Mouse (Mus musculus) neural tube, embryonic 12.5 days (tissue): ENCODE data around the gene Bst1. TPM values are rescaled to one million over a fixed set of nuclear protein-coding genes. Genes with fewer than 3 reads are reported as not detected.

Experiments
- ATAC-seq: fragments of 200-750 bp; cut with Nextera tagmentation; 2 replicates; pipeline ENCODE4 v1.8.0; 2017; ENCODE audit warnings: low read depth, mild to moderate bottlenecking, moderate TSS enrichment, moderate library complexity; ENCODE audit not compliant: low FRiP score
- H3K27ac ChIP-seq: fragments of 300-500 bp; sonication (generic); 2 replicates; pipeline ENCODE4 v1.5.1; 2016
- H3K27me3 ChIP-seq: fragments of 300-500 bp; sonication (generic); replicated peaks from 2 replicates; pipeline ENCODE4 v1.6.1; 2016; ENCODE audit warnings: mild to moderate bottlenecking
- H3K36me3 ChIP-seq: fragments of 300-500 bp; sonication (generic); 2 replicates; pipeline ENCODE4 v1.6.1; 2016; ENCODE audit warnings: mild to moderate bottlenecking
- H3K4me1 ChIP-seq: fragments of 300-500 bp; sonication (generic); 2 replicates; pipeline ENCODE4 v1.6.1; 2016
- H3K4me2 ChIP-seq: fragments of 300-500 bp; sonication (generic); replicated peaks from 2 replicates; pipeline ENCODE4 v1.6.1; 2016; ENCODE audit warnings: mild to moderate bottlenecking
- H3K4me3 ChIP-seq: fragments of 300-500 bp; sonication (generic); 2 replicates; pipeline ENCODE4 v1.5.1; 2016
- H3K9ac ChIP-seq: fragments of 300-500 bp; sonication (generic); 2 replicates; pipeline ENCODE4 v1.6.1; 2016; ENCODE audit warnings: mild to moderate bottlenecking
- H3K9me3 ChIP-seq: fragments of 300-500 bp; sonication (generic); 2 replicates; pipeline ENCODE4 v1.6.1; 2016; ENCODE audit warnings: mild to moderate bottlenecking
- WGBS: fragments of 180-500 bp; shearing (Covaris S2); methylation state at CpG from one replicate; pipeline ENCODE4 v1.1.7; 2016; 5-methylcytosine and 5-hydroxymethylcytosine counted together
- polyA plus RNA-seq: library from polyadenylated mRNA; unstranded; fragments of >200 nt; fragmentation: Nextera tagmentation; extraction: Ambion mirVana; gene quantifications from 2 replicates; pipeline ENCODE4 v1.2.1, GENCODE M21; 2016

The Bst1 gene
- polyA plus RNA-seq, 1 experiment from 2014 or later = not detected

GRCm38 (mm10) chr5:43820785-43821184 is 2.1 kb downstream of the Bst1 start:
- H3K9ac ChIP-seq = no peak overlapping the region
- no peaks in the 10 kb centered on the region for H3K9me3 ChIP-seq
- H3K4me3 ChIP-seq = no peak overlapping the region
- 92% methylated on average over 11 of the region's 11 CpGs for WGBS
- H3K36me3 ChIP-seq = no peaks in the 10 kb centered on the region
- no peak overlapping the region for H3K4me2 ChIP-seq
- H3K27me3 ChIP-seq = no peaks in the 10 kb centered on the region
- no peak for ATAC-seq
- no peak overlapping the region for H3K27ac ChIP-seq
- no peaks in the 10 kb centered on the region for H3K4me1 ChIP-seq

GRCm38 (mm10) chr5:43821538-43821937 is 2.9 kb downstream of the Bst1 start, which contains the start of gene Fbxl5:
Gene Fbxl5 (minus strand): TSS chr5:43821638.
- Histone ChIP-seq H3K27ac (no peak within 1 kb of the TSS), H3K36me3 (no peaks in the 10 kb centered on the region), H3K4me3 (no peak within 1 kb of the TSS), H3K9ac (no peak within 1 kb of the TSS), H3K27me3 (no peaks in the 10 kb centered on the region), H3K4me2 (no peak within 1 kb of the TSS), H3K9me3 (no peaks in the 10 kb centered on the region), H3K4me1 (no peaks in the 10 kb centered on the region)
- no peak for ATAC-seq
- WGBS = 86% methylated on average over 19 of the region's 19 CpGs

DNA sequence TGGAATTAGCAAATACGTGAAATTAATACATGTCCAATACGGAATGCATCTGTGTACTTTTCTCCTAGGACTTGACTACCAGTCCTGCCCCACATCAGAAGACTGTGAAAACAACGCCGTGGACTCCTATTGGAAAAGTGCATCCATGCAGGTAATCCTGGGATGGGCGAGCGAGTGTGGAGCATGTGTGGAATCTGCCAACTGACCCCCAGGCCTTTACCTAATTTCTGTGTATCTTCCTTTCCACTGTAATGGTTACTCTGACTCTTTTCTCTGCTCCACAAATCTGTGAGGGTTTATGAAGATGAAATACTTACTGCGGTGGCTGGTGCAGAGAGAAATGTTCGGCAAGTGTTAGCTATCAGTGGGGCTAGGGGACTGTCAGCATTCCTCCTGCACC is 3.5 kb downstream of the Bst1 start:
- ATAC-seq = no peak
- Histone ChIP-seq H3K27me3 (no peaks in the 10 kb centered on the region), H3K4me2 (no peak overlapping the region), H3K4me1 (no peaks in the 10 kb centered on the region), H3K4me3 (no peak overlapping the region), H3K9me3 (no peaks in the 10 kb centered on the region), H3K9ac (no peak overlapping the region), H3K27ac (no peak overlapping the region), H3K36me3 (no peaks in the 10 kb centered on the region)
- WGBS = 87% methylated on average over 8 of the region's 8 CpGs

- Histone ChIP-seq H3K27ac (no peak overlapping the region), H3K4me2 (no peak overlapping the region), H3K27me3 (no peaks in the 10 kb centered on the region), H3K9me3 (no peaks in the 10 kb centered on the region), H3K9ac (no peak overlapping the region), H3K4me1 (no peaks in the 10 kb centered on the region), H3K4me3 (no peak overlapping the region), H3K36me3 (no peaks in the 10 kb centered on the region)
- no peak for ATAC-seq
- 84% methylated on average over 3 of the region's 3 CpGs for WGBS
Measured at GRCm38 (mm10) chr5:43822824-43823223, 4.1 kb downstream of the Bst1 start.

- H3K4me3 ChIP-seq = no peak overlapping the region
- WGBS = 92% methylated on average over 3 of the region's 3 CpGs
- no peak for ATAC-seq
- no peaks in the 10 kb centered on the region for H3K9me3 ChIP-seq
- no peaks in the 10 kb centered on the region for H3K27me3 ChIP-seq
- H3K4me1 ChIP-seq = no peaks in the 10 kb centered on the region
- H3K4me2 ChIP-seq = no peak overlapping the region
- H3K27ac ChIP-seq = no peak overlapping the region
- no peaks in the 10 kb centered on the region for H3K36me3 ChIP-seq
- no peak overlapping the region for H3K9ac ChIP-seq
Measured at GRCm38 (mm10) chr5:43824580-43824979, 5.9 kb downstream of the Bst1 start.

- no peaks in the 10 kb centered on the region for H3K4me1 ChIP-seq
- no peaks in the 10 kb centered on the region for H3K9me3 ChIP-seq
- WGBS = 86% methylated on average over 2 of the region's 2 CpGs
- H3K36me3 ChIP-seq = no peaks in the 10 kb centered on the region
- no peak overlapping the region for H3K9ac ChIP-seq
- H3K27me3 ChIP-seq = no peaks in the 10 kb centered on the region
- no peak overlapping the region for H3K4me3 ChIP-seq
- no peak overlapping the region for H3K27ac ChIP-seq
- no peak for ATAC-seq
- no peak overlapping the region for H3K4me2 ChIP-seq
Measured at GRCm38 (mm10) chr5:43826883-43827282, 8.2 kb downstream of the Bst1 start.

DNA sequence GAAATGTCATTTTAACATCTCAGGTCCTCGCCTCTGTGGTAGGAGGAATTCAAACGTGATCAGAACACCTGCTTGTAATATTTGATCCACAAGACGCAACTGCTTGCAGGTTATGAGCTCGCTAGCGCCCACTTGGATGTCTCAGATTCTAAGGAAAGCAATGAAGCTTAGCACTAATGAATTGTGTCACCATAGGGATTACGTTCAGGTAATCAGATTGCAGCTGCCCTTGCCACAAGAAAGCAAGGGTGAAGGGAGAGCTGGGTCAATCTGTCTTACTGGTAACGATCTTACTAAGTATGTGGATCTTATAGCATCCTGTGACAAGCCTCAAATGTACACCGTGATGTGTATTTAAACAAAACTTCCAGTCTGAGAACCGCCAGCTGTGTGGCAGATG is 8.7 kb downstream of the Bst1 start:
- Histone ChIP-seq H3K27me3 (no peaks in the 10 kb centered on the region), H3K9ac (no peak overlapping the region), H3K9me3 (no peaks in the 10 kb centered on the region), H3K27ac (no peak overlapping the region), H3K4me1 (no peaks in the 10 kb centered on the region), H3K4me3 (no peak overlapping the region), H3K4me2 (no peak overlapping the region), H3K36me3 (no peaks in the 10 kb centered on the region)
- no peak for ATAC-seq
- WGBS = 81% methylated on average over 9 of the region's 9 CpGs

- H3K9ac ChIP-seq = no peak overlapping the region
- H3K27ac ChIP-seq = no peak overlapping the region
- no peaks in the 10 kb centered on the region for H3K9me3 ChIP-seq
- H3K4me1 ChIP-seq = no peaks in the 10 kb centered on the region
- no peaks in the 10 kb centered on the region for H3K36me3 ChIP-seq
- no peak for ATAC-seq
- 93% methylated on average over 7 of the region's 7 CpGs for WGBS
- no peaks in the 10 kb centered on the region for H3K27me3 ChIP-seq
- no peak overlapping the region for H3K4me2 ChIP-seq
- no peak overlapping the region for H3K4me3 ChIP-seq
Measured at GRCm38 (mm10) chr5:43836590-43836989, 17.9 kb downstream of the Bst1 start.

- H3K4me3 ChIP-seq = no peak overlapping the region
- H3K4me2 ChIP-seq = no peak overlapping the region
- no peak overlapping the region for H3K27ac ChIP-seq
- 47% methylated on average over 5 of the region's 5 CpGs for WGBS
- no peak for ATAC-seq
- no peaks in the 10 kb centered on the region for H3K36me3 ChIP-seq
- H3K9ac ChIP-seq = no peak overlapping the region
- H3K9me3 ChIP-seq = no peaks in the 10 kb centered on the region
- H3K4me1 ChIP-seq = no peaks in the 10 kb centered on the region
- no peaks in the 10 kb centered on the region for H3K27me3 ChIP-seq
Measured at GRCm38 (mm10) chr5:43837372-43837771, 18.7 kb downstream of the Bst1 start.

DNA sequence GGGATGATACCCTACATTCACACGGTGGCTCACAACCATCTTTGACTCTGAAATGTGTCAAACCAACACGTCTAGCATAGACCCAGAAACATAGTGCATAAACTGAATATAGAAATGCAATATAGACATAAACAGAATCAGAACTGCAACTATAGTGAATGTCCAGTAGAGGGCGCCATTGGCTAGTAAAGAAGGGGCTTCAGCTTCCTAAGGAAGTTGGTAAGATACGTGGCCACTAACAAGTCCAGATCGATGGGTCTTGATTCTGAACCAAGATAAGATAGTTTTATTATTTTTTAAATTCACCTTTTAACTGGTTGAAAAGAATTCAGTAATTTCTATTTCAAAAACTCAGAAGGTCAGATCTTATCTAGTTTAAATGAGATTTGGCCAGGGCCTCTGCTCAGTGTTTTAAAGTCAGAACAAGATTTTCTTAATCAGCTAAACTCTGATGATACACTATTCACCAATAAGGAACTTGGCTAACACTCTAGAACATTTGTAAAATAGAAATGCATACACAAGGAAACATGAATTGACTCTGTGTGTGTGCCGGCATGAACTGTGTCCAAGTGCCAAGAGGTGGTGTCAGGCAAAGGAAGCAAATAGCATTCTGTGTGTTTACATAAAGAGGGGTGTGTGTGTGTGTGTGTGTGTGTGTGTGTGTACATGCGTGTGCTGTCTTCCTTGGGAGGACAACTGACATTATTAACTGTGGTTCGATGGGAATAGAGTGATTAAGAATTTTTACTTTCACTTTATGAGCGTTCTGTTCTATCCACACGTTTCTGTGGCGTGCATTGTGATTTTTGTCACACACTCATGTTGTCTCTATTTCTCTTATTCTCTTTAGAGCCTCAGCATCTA is 22.7 kb downstream of the Bst1 start:
- Histone ChIP-seq H3K27ac (no peak overlapping the region), H3K4me1 (no peaks in the 10 kb centered on the region), H3K27me3 (no peaks in the 10 kb centered on the region), H3K4me3 (no peak overlapping the region), H3K36me3 (no peaks in the 10 kb centered on the region), H3K9ac (no peak overlapping the region), H3K9me3 (peaks cover 6% of the 10 kb centered on the region; the same call in 1 of the 2 replicates), H3K4me2 (no peak overlapping the region)
- 51% methylated on average over 11 of the region's 11 CpGs for WGBS
- ATAC-seq = no peak

DNA sequence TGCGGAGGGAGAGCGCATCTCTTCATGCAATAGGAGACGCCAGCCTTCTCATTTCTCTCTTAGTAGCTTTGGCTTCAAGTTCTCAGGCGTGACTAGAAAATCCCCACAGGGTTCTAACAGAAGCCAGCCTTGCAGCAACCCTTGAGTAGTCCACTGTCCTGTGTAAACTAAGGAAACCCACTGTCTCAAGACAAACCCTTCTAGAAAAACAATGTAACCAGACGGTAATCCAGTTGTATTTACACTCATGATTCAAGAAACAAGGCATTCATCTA is 23.3 kb downstream of the Bst1 start:
- Histone ChIP-seq H3K27me3 (no peaks in the 10 kb centered on the region), H3K27ac (no peak overlapping the region), H3K4me2 (no peak overlapping the region), H3K9me3 (peaks cover 6% of the 10 kb centered on the region; the same call in 1 of the 2 replicates), H3K4me1 (no peaks in the 10 kb centered on the region), H3K36me3 (no peaks in the 10 kb centered on the region), H3K9ac (no peak overlapping the region), H3K4me3 (no peak overlapping the region)
- no peak for ATAC-seq
- 86% methylated on average over 5 of the region's 5 CpGs for WGBS

DNA sequence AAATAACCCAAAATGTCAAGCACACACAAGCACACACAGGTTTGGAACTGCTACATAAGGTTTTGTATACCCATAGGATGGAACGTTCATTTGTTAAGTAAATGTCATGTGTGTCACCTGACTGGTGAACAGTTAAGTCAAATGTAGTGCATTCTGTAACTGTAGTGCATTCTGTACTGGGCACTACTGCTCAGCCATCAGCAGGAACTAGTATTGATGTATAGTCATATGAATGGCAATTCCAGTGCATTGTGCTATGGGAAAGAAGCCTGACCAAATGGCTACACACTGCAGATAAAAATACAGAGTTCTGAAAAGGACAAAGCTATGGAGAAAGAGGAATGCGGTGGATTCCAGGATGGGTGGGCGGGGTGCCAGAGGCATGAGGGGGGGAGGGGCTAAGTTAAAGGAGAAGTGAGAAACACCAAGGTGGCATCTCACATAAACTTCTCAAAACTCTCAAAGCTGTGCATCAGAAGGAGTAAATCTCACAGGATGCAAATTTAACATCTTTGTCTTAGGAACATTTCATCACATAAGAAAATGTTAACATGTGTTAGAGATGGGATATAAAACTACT is 24.0 kb downstream of the Bst1 start:
- Histone ChIP-seq H3K36me3 (no peaks in the 10 kb centered on the region), H3K9ac (no peak overlapping the region), H3K4me2 (no peak overlapping the region), H3K27ac (no peak overlapping the region), H3K27me3 (no peaks in the 10 kb centered on the region), H3K4me1 (no peaks in the 10 kb centered on the region), H3K9me3 (peaks cover 6% of the 10 kb centered on the region; the same call in 1 of the 2 replicates), H3K4me3 (no peak overlapping the region)
- no peak for ATAC-seq
- 76% methylated on average over 3 of the region's 3 CpGs for WGBS

DNA sequence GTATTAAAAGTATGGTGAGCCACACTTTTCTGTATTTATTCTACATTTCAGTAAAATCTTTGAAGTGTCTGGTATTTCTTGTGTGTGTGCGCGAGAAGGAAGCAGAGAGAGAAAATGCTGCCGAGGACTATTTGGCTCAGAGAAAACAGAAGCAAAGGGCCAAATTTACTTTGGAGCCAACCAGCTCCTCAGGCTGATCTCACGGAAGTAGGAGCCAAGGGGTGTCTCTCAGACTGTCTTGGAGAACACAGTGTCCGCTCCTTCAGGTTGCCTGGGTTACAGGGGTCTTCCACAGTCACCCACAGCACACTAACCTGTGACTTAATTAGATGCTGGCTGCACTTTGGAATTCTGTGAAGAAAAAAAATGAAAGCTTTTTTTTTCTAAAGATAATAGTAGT is 26.4 kb downstream of the Bst1 start:
- H3K4me3 ChIP-seq = no peak overlapping the region
- H3K27me3 ChIP-seq = no peaks in the 10 kb centered on the region
- no peaks in the 10 kb centered on the region for H3K4me1 ChIP-seq
- H3K4me2 ChIP-seq = no peak overlapping the region
- H3K36me3 ChIP-seq = no peaks in the 10 kb centered on the region
- ATAC-seq = no peak
- 89% methylated on average over 5 of the region's 5 CpGs for WGBS
- H3K27ac ChIP-seq = no peak overlapping the region
- H3K9me3 ChIP-seq = peaks cover 6% of the 10 kb centered on the region; the same call in 1 of the 2 replicates
- H3K9ac ChIP-seq = no peak overlapping the region
